In the genomic region with DNA sequence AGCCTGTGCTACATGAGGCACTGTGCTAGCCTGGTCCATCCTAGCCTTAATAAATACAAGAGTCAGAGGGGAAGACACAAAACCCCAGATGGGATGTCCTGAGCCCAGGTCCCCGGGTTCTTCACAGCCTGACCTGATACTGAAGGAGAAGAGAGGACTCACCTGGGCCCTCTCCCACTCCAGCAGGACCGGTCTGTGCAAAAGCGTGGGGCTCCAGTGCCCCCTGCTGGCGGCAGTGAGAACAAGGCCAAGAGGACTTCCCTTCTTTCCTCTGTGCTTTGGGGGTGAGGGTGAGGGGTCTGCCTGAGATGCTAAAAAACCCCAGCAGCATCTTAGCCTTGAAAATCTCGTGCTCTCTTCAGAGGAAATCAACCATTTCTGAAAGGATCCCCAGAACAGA, we compare ENCODE assay signal across 8 mouse cellular contexts. TPM values are rescaled to one million over a fixed set of nuclear protein-coding genes. Genes with fewer than 3 reads are reported as not detected.
DNase-seq lines count a peak whose midpoint lies in the region; ATAC-seq lines count a peak whose summit lies in the region.

No protein-coding gene starts in this region.

- no peak for DNase-seq in heart, adult 8-10 months (ENCODE audit: low spot score)
- peak; percentile 65 for DNase-seq in B cell, adult 2 months
- peak; percentile 59 for DNase-seq in Muller cell, postnatal 12 days (ENCODE audit: inconsistent ontology term)
- DNase-seq in thymus, postnatal 4 days, result peak; percentile 77
- DNase-seq in urinary bladder, postnatal 10 days (ENCODE audit: low spot score), result no peak

- H3K4me2 ChIP-seq in heart, embryonic 16.5 days (ENCODE audit: low read depth, low read length), result no peak overlapping the region

- 0 out of 2 replicates have a peak, but pooled peaks have one; percentile 19 for ATAC-seq in heart, embryonic 16.5 days (replicated peaks; ENCODE audit: extremely low read depth, insufficient read depth, low FRiP score)
- ATAC-seq in erythroblast, adult 5-6 weeks (replicated peaks; ENCODE audit: low FRiP score, poor library complexity, severe bottlenecking), result peak; percentile 59; the same call in 1 of the 2 replicates
- ATAC-seq in megakaryocyte progenitor cell, adult 5-6 weeks (replicated peaks; ENCODE audit: poor library complexity), result peak; percentile 51

- H3K4me3 ChIP-seq in heart, embryonic 16.5 days (ENCODE audit: low read length), result no peak overlapping the region

- H3K4me1 ChIP-seq in heart, embryonic 16.5 days (ENCODE audit: control insufficient read depth, insufficient read depth, low read length), result peaks cover 9% of the 10 kb centered on the region

- H3K27ac ChIP-seq in heart, embryonic 16.5 days (ENCODE audit: low read length), result no peak overlapping the region

- H3K36me3 ChIP-seq in heart, embryonic 16.5 days (ENCODE audit: control insufficient read depth, insufficient read depth), result no peaks in the 10 kb centered on the region

- 16% methylated on average over 5 of the region's 5 CpGs for WGBS in heart, embryonic 16.5 days

- no peak overlapping the region; the same call in 1 of the 2 replicates for H3K9ac ChIP-seq in heart, embryonic 16.5 days (ENCODE audit: low read length)

- no peaks in the 10 kb centered on the region for H3K27me3 ChIP-seq in heart, embryonic 16.5 days (ENCODE audit: control insufficient read depth, insufficient read depth, low read length)

- H3K9me3 ChIP-seq in heart, embryonic 16.5 days (replicated peaks; ENCODE audit: control insufficient read depth, low read length), result no peaks in the 10 kb centered on the region

RNA-seq across cellular contexts. Expression of gene Arhgef10l, which starts 13.2 kb away (rescaled TPM):
- 18.6 TPM in 2 replicates for polyA plus RNA-seq in heart, embryonic 16.5 days (2015; fragmentation: Nextera tagmentation; extraction: Ambion mirVana)
- total RNA-seq in heart, adult 8-10 months (2022), result 10 to 100 TPM; 59.6 to 80.5 (median 71.9) TPM
- 1.5 and 7.3 TPM in 2 replicates for total RNA-seq in erythroblast, adult 5-6 weeks (2015; ENCODE audit: low replicate concordance)
- total RNA-seq in erythroblast, adult 5-6 weeks (2017; ENCODE audit: low replicate concordance), result 2.6 and 4.5 TPM in 2 replicates
- 1.1 and 3.8 TPM in 2 replicates for total RNA-seq in megakaryocyte progenitor cell, adult 5-6 weeks (2015)
- 2.6 and 8.5 TPM in 2 replicates for total RNA-seq in megakaryocyte progenitor cell, adult 5-6 weeks (2017)

RNA-seq across cellular contexts. Expression of gene Rcc2, which starts 21.3 kb away (rescaled TPM):
- 8.6 and 9.4 TPM in 2 replicates for polyA plus RNA-seq in heart, embryonic 16.5 days (2015; fragmentation: Nextera tagmentation; extraction: Ambion mirVana)
- 10 to 100 TPM; 11.4 to 12.5 (median 11.9) TPM for total RNA-seq in heart, adult 8-10 months (2022)
- 10.6 and 17.8 TPM in 2 replicates for total RNA-seq in erythroblast, adult 5-6 weeks (2015; ENCODE audit: low replicate concordance)
- 21.0 and 24.1 TPM in 2 replicates for total RNA-seq in erythroblast, adult 5-6 weeks (2017; ENCODE audit: low replicate concordance)
- total RNA-seq in megakaryocyte progenitor cell, adult 5-6 weeks (2015), result 76.5 and 77.3 TPM in 2 replicates
- 152 and 159 TPM in 2 replicates for total RNA-seq in megakaryocyte progenitor cell, adult 5-6 weeks (2017)

Comparison
In these comparisons a context has a peak if more than half of its experiments do, and no peak if none do; other contexts are left out.
1. DNase-seq: peak in B cell, adult 2 months (2 of 2), Muller cell, postnatal 12 days (single experiment) and thymus, postnatal 4 days (single experiment); none in heart, adult 8-10 months (single experiment) and urinary bladder, postnatal 10 days (single experiment).
2. RNA of gene Arhgef10l, which starts 13.2 kb away (total RNA-seq): 59.6 to 80.5 TPM in heart, adult 8-10 months; 1.1 to 8.5 TPM in megakaryocyte progenitor cell, adult 5-6 weeks and 1.5 to 7.3 TPM in erythroblast, adult 5-6 weeks; every median in the first group is over 4 times any median in the second.
3. Peak in every context shown above with its lines, with median percentiles within 50 percentile points of each other: ATAC-seq.